In genomic region chr3:142935949-142936348, GRCm38 (mm10) we compare ENCODE assay signal across 13 mouse cellular contexts. TPM values are rescaled to one million over a fixed set of nuclear protein-coding genes. Genes with fewer than 3 reads are reported as not detected.
A peak's percentile ranks its signal among the peaks of the same experiment; 100 is the strongest.
DNase-seq lines count a peak whose midpoint lies in the region; ATAC-seq and TF ChIP-seq lines count a peak whose summit lies in the region.
"Had no signal": no experiment of that assay in that cellular context is flagged by ENCODE, and none has a peak within 500 bp of the region (broad histone marks: within the 10 kb centered on the region; RNA-seq: fewer than 3 reads in every experiment).

No protein-coding gene starts in this region.

- DNase-seq in CD4-positive, CD25-positive, alpha-beta regulatory T cell, adult 2 months (ENCODE audit: low read depth, low spot score), result peak; percentile 15
- DNase-seq in MEL (ENCODE audit: low read depth, low spot score), result peak; percentile 11
- no peak for DNase-seq in liver, embryonic 13.5 days
- no peak for DNase-seq in ovary, postnatal 10 days (ENCODE audit: low spot score)
- no peak for DNase-seq in embryo, embryonic 9.5 days (ENCODE audit: extremely low spot score)
- DNase-seq: adrenal gland, postnatal 14 days; cerebellum, adult 2 months; right cerebral cortex, postnatal 4 days; thymus, postnatal 4 days had no signal

- no peaks in the 10 kb centered on the region for H3K4me1 ChIP-seq in MEL (ENCODE audit: control insufficient read depth in 1 of 2, insufficient read depth in 2 of 2, low read length in 2 of 2)
- no peaks in the 10 kb centered on the region for H3K4me1 ChIP-seq in liver, embryonic 13.5 days (replicated peaks)
- no peaks in the 10 kb centered on the region for H3K4me1 ChIP-seq in kidney, embryonic 14.5 days (ENCODE audit: control insufficient read depth, insufficient read depth, low read length)
- H3K4me1 ChIP-seq: limb, embryonic 15.5 days had no signal

- no peak for TF ChIP-seq RAD21 in MEL (IDR thresholded peaks at IDR 0.05; ENCODE audit: low read depth, low read length)

- TF ChIP-seq POLR2A in MEL (IDR thresholded peaks at IDR 0.05; ENCODE audit: control insufficient read depth in 1 of 2, insufficient read depth in 1 of 2, low read depth in 1 of 2, low read length in 2 of 2, poor library complexity in 1 of 2), result no peak

- no peak for TF ChIP-seq CTCF in MEL (IDR thresholded peaks at IDR 0.05 in 2 of 3, conservative IDR thresholded peaks at IDR 0.05 in 1 of 3; ENCODE audit: control insufficient read depth in 1 of 3, insufficient read depth in 1 of 3, low read depth in 2 of 3, low read length in 3 of 3, poor library complexity in 1 of 3, severe bottlenecking in 1 of 3)

- H3K36me3 ChIP-seq in MEL (ENCODE audit: control insufficient read depth in 1 of 2, insufficient read depth in 2 of 2, low read length in 2 of 2), result no peaks in the 10 kb centered on the region
- H3K36me3 ChIP-seq in liver, embryonic 13.5 days, result no peaks in the 10 kb centered on the region
- H3K36me3 ChIP-seq in kidney, embryonic 14.5 days (ENCODE audit: control insufficient read depth, insufficient read depth, low read length), result no peaks in the 10 kb centered on the region
- H3K36me3 ChIP-seq: limb, embryonic 15.5 days; neural tube, embryonic 13.5 days had no signal

- 27% methylated on average over 5 of the region's 5 CpGs for WGBS in liver, embryonic 13.5 days (ENCODE audit: insufficient replicate concordance)
- WGBS in kidney, embryonic 14.5 days, result 62% methylated on average over 5 of the region's 5 CpGs

- H3K4me2 ChIP-seq in liver, embryonic 13.5 days, result no peak overlapping the region
- no peak overlapping the region for H3K4me2 ChIP-seq in kidney, embryonic 14.5 days (replicated peaks; ENCODE audit: low read depth, low read length)
- H3K4me2 ChIP-seq: limb, embryonic 15.5 days; neural tube, embryonic 13.5 days had no signal

- peak; percentile 53; the same call in 1 of the 2 replicates for ATAC-seq in liver, embryonic 13.5 days (ENCODE audit: low read depth)
- ATAC-seq in megakaryocyte, adult 5-6 weeks (ENCODE audit: poor library complexity, severe bottlenecking), result peak; percentile 91
- ATAC-seq in kidney, embryonic 14.5 days (ENCODE audit: low FRiP score, low TSS enrichment), result no peak

- H3K9me3 ChIP-seq in MEL (replicated peaks; ENCODE audit: insufficient read depth, low read length), result no peaks in the 10 kb centered on the region
- H3K9me3 ChIP-seq in liver, embryonic 13.5 days (replicated peaks), result no peaks in the 10 kb centered on the region
- H3K9me3 ChIP-seq in kidney, embryonic 14.5 days (ENCODE audit: control insufficient read depth, low read length), result no peaks in the 10 kb centered on the region
- H3K9me3 ChIP-seq: limb, embryonic 15.5 days; neural tube, embryonic 13.5 days had no signal

- no peak for TF ChIP-seq EP300 in MEL (IDR thresholded peaks at IDR 0.05; ENCODE audit: low read depth in 1 of 2, low read length in 2 of 2)

- no peak overlapping the region for H3K4me3 ChIP-seq in MEL (ENCODE audit: control insufficient read depth in 1 of 2, insufficient read depth in 1 of 2, low read depth in 2 of 2, low read length in 2 of 2)
- H3K4me3 ChIP-seq in liver, embryonic 13.5 days (replicated peaks), result no peak overlapping the region
- H3K4me3 ChIP-seq in kidney, embryonic 14.5 days (ENCODE audit: low read length), result no peak overlapping the region
- H3K4me3 ChIP-seq: limb, embryonic 15.5 days; neural tube, embryonic 13.5 days had no signal

- no peak overlapping the region for H3K27ac ChIP-seq in MEL (ENCODE audit: control insufficient read depth, low read depth, low read length)
- H3K27ac ChIP-seq in liver, embryonic 13.5 days, result no peak overlapping the region
- no peak overlapping the region for H3K27ac ChIP-seq in kidney, embryonic 14.5 days (ENCODE audit: low read depth, low read length)
- H3K27ac ChIP-seq: limb, embryonic 15.5 days; neural tube, embryonic 13.5 days had no signal

- peaks cover 0 to 1% of the 10 kb centered on the region in 2 experiments; a peak in 1 of 4 replicates for H3K27me3 ChIP-seq in MEL (ENCODE audit: control insufficient read depth in 1 of 2, insufficient read depth in 2 of 2, low read length in 2 of 2)
- H3K27me3 ChIP-seq in liver, embryonic 13.5 days, result no peaks in the 10 kb centered on the region
- H3K27me3 ChIP-seq in kidney, embryonic 14.5 days (ENCODE audit: control insufficient read depth, insufficient read depth, low read length), result no peaks in the 10 kb centered on the region
- H3K27me3 ChIP-seq: limb, embryonic 15.5 days; neural tube, embryonic 13.5 days had no signal

- H3K79me2 ChIP-seq in MEL (ENCODE audit: control insufficient read depth, insufficient read depth, low read length, poor library complexity), result no peaks in the 10 kb centered on the region

- H3K9ac ChIP-seq in MEL (ENCODE audit: control insufficient read depth, low read depth, low read length, poor library complexity, severe bottlenecking), result no peak overlapping the region
- no peak overlapping the region for H3K9ac ChIP-seq in liver, embryonic 13.5 days
- no peak overlapping the region for H3K9ac ChIP-seq in kidney, embryonic 14.5 days (ENCODE audit: low read depth, low read length)
- H3K9ac ChIP-seq: limb, embryonic 15.5 days; neural tube, embryonic 13.5 days had no signal

TF ChIP-seq in MEL, 35 proteins besides CTCF, POLR2A, EP300 and RAD21:
- TF ChIP-seq HCFC1 (IDR thresholded peaks at IDR 0.05; ENCODE audit: low read depth, low read length) (no peak), RCOR1 (IDR thresholded peaks at IDR 0.05; ENCODE audit: low read depth, low read length) (no peak), CHD2 (IDR thresholded peaks at IDR 0.05; ENCODE audit: low read length) (no peak), USF1 (IDR thresholded peaks at IDR 0.05; ENCODE audit: low read depth, low read length) (peak; percentile 60), GATA1 (IDR thresholded peaks at IDR 0.05; ENCODE audit: low read depth, low read length) (no peak), ZMIZ1 (IDR thresholded peaks at IDR 0.05; ENCODE audit: low read depth, low read length) (no peak), ETS1 (IDR thresholded peaks at IDR 0.05; ENCODE audit: low read depth, low read length) (no peak), MYC (IDR thresholded peaks at IDR 0.05; ENCODE audit: low read depth, low read length) (no peak)

RNA-seq across cellular contexts. Expression of gene Pkn2, which starts 54.1 kb away (rescaled TPM):
- total RNA-seq in MEL (2012; rRNA removed), result 33.5 and 38.6 TPM in 2 replicates
- 10 to 100 TPM; 34.7 to 38.8 TPM for polyA plus RNA-seq in MEL (2012; ENCODE audit: insufficient read depth in 1 of 2, insufficient read length in 2 of 2, low read depth in 1 of 2, low replicate concordance in 2 of 2, missing spikeins in 1 of 2)
- polyA plus RNA-seq in liver, embryonic 13.5 days (2015; fragmentation: Nextera tagmentation; extraction: Ambion mirVana), result 34.9 and 37.3 TPM in 2 replicates
- total RNA-seq in megakaryocyte, adult 5-6 weeks (2015), result 34.1 and 39.6 TPM in 2 replicates
- 45.2 and 45.5 TPM in 2 replicates for total RNA-seq in megakaryocyte, adult 5-6 weeks (2017)
- polyA plus RNA-seq in kidney, embryonic 14.5 days (2014; fragmentation: Nextera tagmentation; extraction: Ambion mirVana), result 56.9 and 57.5 TPM in 2 replicates

Comparison
In these comparisons a context has a peak if more than half of its experiments do, and no peak if none do; other contexts are left out.
1. DNase-seq: peak in CD4-positive, CD25-positive, alpha-beta regulatory T cell, adult 2 months (single experiment) and MEL (single experiment); none in liver, embryonic 13.5 days (single experiment), ovary, postnatal 10 days (single experiment) and embryo, embryonic 9.5 days (single experiment).